Mouse (Mus musculus) kidney, embryonic 14.5 days (tissue): Measurements from ENCODE around the gene Zkscan2. TPM values are rescaled to one million over a fixed set of nuclear protein-coding genes. Genes with fewer than 3 reads are reported as not detected.

ENCODE experiments used
- ATAC-seq: fragments of 200-750 bp; cut with Nextera tagmentation; 2 replicates; pipeline ENCODE4 v1.8.0; 2017; ENCODE audit warnings: moderate number of reproducible peaks, mild to moderate bottlenecking, moderate TSS enrichment, moderate library complexity; ENCODE audit not compliant: low FRiP score, low TSS enrichment
- H3K27ac ChIP-seq: fragments of 300-500 bp; sonication (generic); 2 replicates; pipeline ENCODE4 v1.5.1; 2014; ENCODE audit warnings: low read depth, mild to moderate bottlenecking, low read length, moderate library complexity, mixed read lengths
- H3K27me3 ChIP-seq: fragments of 300-500 bp; sonication (generic); 2 replicates; pipeline ENCODE4 v1.6.1; 2014; ENCODE audit warnings: mild to moderate bottlenecking, low read length; ENCODE audit not compliant: control insufficient read depth, insufficient read depth
- H3K36me3 ChIP-seq: fragments of 300-500 bp; sonication (generic); 2 replicates; pipeline ENCODE4 v1.6.1; 2014; ENCODE audit warnings: low read length, mixed read lengths; ENCODE audit not compliant: control insufficient read depth, insufficient read depth
- H3K4me1 ChIP-seq: fragments of 300-500 bp; sonication (generic); 2 replicates; pipeline ENCODE4 v1.6.1; 2014; ENCODE audit warnings: low read length, mixed read lengths; ENCODE audit not compliant: control insufficient read depth, insufficient read depth
- H3K4me2 ChIP-seq: fragments of 300-500 bp; sonication (generic); replicated peaks from 2 replicates; pipeline ENCODE4 v1.6.1; 2014; ENCODE audit warnings: low read depth, mild to moderate bottlenecking, low read length
- H3K4me3 ChIP-seq: fragments of 300-500 bp; sonication (generic); 2 replicates; pipeline ENCODE4 v1.5.1; 2014; ENCODE audit warnings: mild to moderate bottlenecking, low read length
- H3K9ac ChIP-seq: fragments of 300-500 bp; sonication (generic); 2 replicates; pipeline ENCODE4 v1.6.1; 2014; ENCODE audit warnings: low read depth, mild to moderate bottlenecking, low read length, moderate library complexity
- H3K9me3 ChIP-seq: fragments of 300-500 bp; sonication (generic); 2 replicates; pipeline ENCODE4 v1.6.1; 2016; ENCODE audit warnings: low read length; ENCODE audit not compliant: control insufficient read depth
- WGBS: fragments of 180-500 bp; shearing (Covaris S2); extraction: QIAGEN DNeasy Blood & Tissue Kit; methylation state at CpG from one replicate; pipeline ENCODE4 v1.1.7; 2014; 5-methylcytosine and 5-hydroxymethylcytosine counted together
- polyA plus RNA-seq: library from polyadenylated mRNA; unstranded; fragments of >200 nt; fragmentation: Nextera tagmentation; extraction: Ambion mirVana; gene quantifications from 2 replicates; pipeline ENCODE4 v1.2.1, GENCODE M21; 2014

The Zkscan2 gene
- polyA plus RNA-seq, result 2.4 and 5.0 TPM in 2 replicates

GRCm38 (mm10) chr7:123500239-123501219 lies at the start of gene Zkscan2:
Gene Zkscan2 (minus strand): TSS chr7:123500449.
- H3K27ac ChIP-seq, result no peak within 1 kb of the TSS
- ATAC-seq, result peak; percentile 95

GRCm38 (mm10) chr7:123529190-123529589 lies 28.9 kb upstream of the Zkscan2 start:
- Histone ChIP-seq H3K27ac (no peak overlapping the region), H3K36me3 (no peaks in the 10 kb centered on the region), H3K4me1 (no peaks in the 10 kb centered on the region), H3K27me3 (no peaks in the 10 kb centered on the region), H3K4me3 (no peak overlapping the region), H3K9ac (no peak overlapping the region), H3K4me2 (no peak overlapping the region), H3K9me3 (peaks cover 5% of the 10 kb centered on the region; the same call in 1 of the 2 replicates)
- no peak for ATAC-seq
- 86% methylated on average over 3 of the region's 3 CpGs for WGBS

More at GRCm38 (mm10) chr7:123500239-123501219, at the start of gene Zkscan2:
- peak within 1 kb of the TSS; percentile 94 for H3K4me2 ChIP-seq
- H3K4me1 ChIP-seq, result peaks cover 4% of the 10 kb centered on the region; the same call in 1 of the 2 replicates
- no peaks in the 10 kb centered on the region for H3K36me3 ChIP-seq
- H3K9ac ChIP-seq, result peak within 1 kb of the TSS; percentile 63
- under 1% methylated on average over 68 of the region's 71 CpGs for WGBS
- H3K4me3 ChIP-seq, result peak within 1 kb of the TSS; percentile 71
- H3K9me3 ChIP-seq, result no peaks in the 10 kb centered on the region
- H3K27me3 ChIP-seq, result no peaks in the 10 kb centered on the region

- Histone ChIP-seq H3K36me3 (no peaks in the 10 kb centered on the region), H3K9ac (no peak overlapping the region), H3K4me3 (no peak overlapping the region), H3K27me3 (no peaks in the 10 kb centered on the region), H3K4me1 (no peaks in the 10 kb centered on the region), H3K9me3 (peaks cover under 1% of the 10 kb centered on the region; the same call in 1 of the 2 replicates), H3K27ac (no peak overlapping the region), H3K4me2 (no peak overlapping the region)
- 30% methylated on average over 10 of the region's 10 CpGs for WGBS
- ATAC-seq, result no peak
These were observed 25.5 kb upstream of the Zkscan2 start for GRCm38 (mm10) chr7:123525761-123526160.

GRCm38 (mm10) chr7:123524218-123524861 lies 24.1 kb upstream of the Zkscan2 start:
- Histone ChIP-seq H3K27ac (no peak overlapping the region), H3K4me1 (no peaks in the 10 kb centered on the region), H3K27me3 (no peaks in the 10 kb centered on the region), H3K9ac (no peak overlapping the region), H3K4me2 (no peak overlapping the region), H3K36me3 (no peaks in the 10 kb centered on the region), H3K4me3 (no peak overlapping the region), H3K9me3 (no peaks in the 10 kb centered on the region)
- ATAC-seq, result peak; percentile 73
- WGBS, result 24% methylated on average over 8 of the region's 8 CpGs

- Histone ChIP-seq H3K9me3 (peaks cover 17% of the 10 kb centered on the region), H3K27me3 (no peaks in the 10 kb centered on the region), H3K4me3 (no peak overlapping the region), H3K27ac (no peak overlapping the region), H3K4me1 (no peaks in the 10 kb centered on the region), H3K9ac (no peak overlapping the region), H3K4me2 (no peak overlapping the region), H3K36me3 (no peaks in the 10 kb centered on the region)
- no peak for ATAC-seq
- 65% methylated on average over 7 of the region's 7 CpGs for WGBS
These were observed 7.7 kb upstream of the Zkscan2 start for GRCm38 (mm10) chr7:123507946-123508345.

GRCm38 (mm10) chr7:123503358-123503757 lies 3.1 kb upstream of the Zkscan2 start:
- H3K9ac ChIP-seq, result no peak overlapping the region
- H3K27me3 ChIP-seq, result no peaks in the 10 kb centered on the region
- peaks cover 17% of the 10 kb centered on the region for H3K9me3 ChIP-seq
- no peak overlapping the region for H3K4me3 ChIP-seq
- no peak for ATAC-seq
- no peak overlapping the region for H3K4me2 ChIP-seq
- H3K4me1 ChIP-seq, result peaks cover 4% of the 10 kb centered on the region; the same call in 1 of the 2 replicates
- H3K36me3 ChIP-seq, result no peaks in the 10 kb centered on the region
- H3K27ac ChIP-seq, result no peak overlapping the region
- 17% methylated on average over 1 of the region's 1 CpGs for WGBS

GRCm38 (mm10) chr7:123499481-123500238 lies 589 bp downstream of the Zkscan2 start:
- Histone ChIP-seq H3K9ac (peak overlapping the region; percentile 63), H3K4me3 (peak overlapping the region; percentile 71), H3K4me1 (peaks cover 4% of the 10 kb centered on the region; the same call in 1 of the 2 replicates), H3K36me3 (0 out of 2 replicates have a peak, but pooled peaks cover 4% of the 10 kb centered on the region), H3K27ac (no peak overlapping the region), H3K4me2 (peak overlapping the region; percentile 94), H3K9me3 (no peaks in the 10 kb centered on the region), H3K27me3 (no peaks in the 10 kb centered on the region)
- 41% methylated on average over 19 of the region's 19 CpGs for WGBS
- ATAC-seq, result peak; percentile 29

GRCm38 (mm10) chr7:123487703-123488102 lies 12.5 kb downstream of the Zkscan2 start:
- Histone ChIP-seq H3K27ac (no peak overlapping the region), H3K4me3 (no peak overlapping the region), H3K4me2 (no peak overlapping the region), H3K9me3 (no peaks in the 10 kb centered on the region), H3K9ac (no peak overlapping the region), H3K4me1 (no peaks in the 10 kb centered on the region), H3K36me3 (no peaks in the 10 kb centered on the region; the same call in 1 of the 2 replicates), H3K27me3 (no peaks in the 10 kb centered on the region)
- WGBS, result 83% methylated on average over 5 of the region's 5 CpGs
- ATAC-seq, result no peak
